Mouse (Mus musculus): ENCODE data around the gene Men1.

- no peak for TF ChIP-seq CTCF (IDR thresholded peaks at IDR 0.05; ENCODE audit: extremely low read depth, insufficient read length, insufficient replicate concordance, low read depth, low read length)
- TF ChIP-seq POLR2A (IDR thresholded peaks at IDR 0.05; ENCODE audit: low read depth, low read length), result no peak
These were observed 6.8 kb downstream of the Men1 start for GRCm38 (mm10) chr19:6341453-6342077.
